Mouse (Mus musculus) heart, postnatal 0 days (tissue): ENCODE data around the gene Rpl23a. TPM values are rescaled to one million over a fixed set of nuclear protein-coding genes. Genes with fewer than 3 reads are reported as not detected.

ENCODE experiments used
- ATAC-seq: fragments of 200-750 bp; cut with Nextera tagmentation; 2 replicates; pipeline ENCODE4 v1.8.0; 2017; ENCODE audit warnings: low read depth, moderate number of reproducible peaks, moderate library complexity; ENCODE audit not compliant: insufficient read depth
- DNase-seq: peaks from one replicate; pipeline ENCODE4 v3.0.0-alpha.2; 2016; ENCODE audit warnings: low spot score
- H3K27ac ChIP-seq: fragments of 300-500 bp; sonication (generic); 2 replicates; pipeline ENCODE4 v1.5.1; 2014; ENCODE audit warnings: low read depth, mild to moderate bottlenecking
- H3K27me3 ChIP-seq: fragments of 300-500 bp; sonication (generic); 2 replicates; pipeline ENCODE4 v1.6.1; 2014; ENCODE audit warnings: low read length, mixed read lengths; ENCODE audit not compliant: control insufficient read depth, insufficient read depth
- H3K36me3 ChIP-seq: fragments of 300-500 bp; sonication (generic); replicated peaks from 2 replicates; pipeline ENCODE4 v1.6.1; 2014; ENCODE audit warnings: low read length, mixed read lengths; ENCODE audit not compliant: control insufficient read depth, insufficient read depth
- H3K4me1 ChIP-seq: fragments of 300-500 bp; sonication (generic); 2 replicates; pipeline ENCODE4 v1.6.1; 2014; ENCODE audit warnings: antibody characterized with exemption; ENCODE audit not compliant: control insufficient read depth, insufficient read depth
- H3K4me2 ChIP-seq: fragments of 300-500 bp; sonication (generic); 2 replicates; pipeline ENCODE4 v1.6.1; 2014; ENCODE audit warnings: low read depth, mild to moderate bottlenecking, low read length, moderate library complexity
- H3K4me3 ChIP-seq: fragments of 300-500 bp; sonication (generic); 2 replicates; pipeline ENCODE4 v1.5.1; 2014; ENCODE audit warnings: low read depth, low read length
- H3K9ac ChIP-seq: fragments of 300-500 bp; sonication (generic); replicated peaks from 2 replicates; pipeline ENCODE4 v1.6.1; 2014; ENCODE audit warnings: low read depth, low read length, mixed read lengths
- H3K9me3 ChIP-seq: fragments of 300-500 bp; sonication (generic); replicated peaks from 2 replicates; pipeline ENCODE4 v1.6.1; 2016; ENCODE audit warnings: low read length; ENCODE audit not compliant: control insufficient read depth
- CTCF ChIP-seq: IDR thresholded peaks from 2 replicates; pipeline ENCODE4 v1.5.1; 2016; ENCODE audit warnings: antibody characterized with exemption, control low read depth, low read depth
- EP300 ChIP-seq: IDR thresholded peaks from 2 replicates; pipeline ENCODE4 v1.6.1; 2016; ENCODE audit warnings: antibody characterized with exemption, low read depth
- WGBS: fragments of 180-500 bp; shearing (Covaris S2); extraction: QIAGEN DNeasy Blood & Tissue Kit; methylation state at CpG from one replicate; pipeline ENCODE4 v1.1.7; 2014; 5-methylcytosine and 5-hydroxymethylcytosine counted together
- polyA plus RNA-seq: library from polyadenylated mRNA; unstranded; fragments of >200 nt; fragmentation: Nextera tagmentation; extraction: Ambion mirVana; gene quantifications from 2 replicates; pipeline ENCODE4 v1.2.1, GENCODE M21; 2015
- total RNA-seq: library from RNA; depleted of rRNA; stranded (reverse); fragments of >200 nt; gene quantifications from 2 replicates; pipeline ENCODE4 v1.2.3, GENCODE M21; 2014; ENCODE audit warnings: low replicate concordance

The Rpl23a gene
- total and polyA plus RNA-seq, 2 experiments from 2014 or later, result 473 to 719 TPM

DNA sequence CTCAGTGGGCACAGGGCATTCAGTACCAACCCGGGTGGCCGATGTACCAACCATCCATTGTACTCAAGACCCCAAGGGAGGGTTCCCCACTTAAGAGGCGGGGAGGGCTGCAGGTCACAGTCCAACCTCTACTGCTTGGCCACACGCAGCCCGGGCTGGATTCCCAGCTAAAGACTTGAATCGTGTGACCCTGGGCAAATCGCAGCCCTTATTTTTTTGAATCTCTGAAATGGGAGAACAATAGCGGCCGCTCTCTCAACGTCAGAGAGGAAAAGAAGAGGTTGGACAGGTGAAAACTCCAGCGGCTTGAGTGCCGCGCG, 18.8 kb downstream of the Rpl23a start:
- 2% methylated on average over 14 of the region's 14 CpGs for WGBS
- TF ChIP-seq CTCF (no peak), EP300 (no peak)
- no peaks in the 10 kb centered on the region for H3K9me3 ChIP-seq
- peaks cover 18% of the 10 kb centered on the region for H3K36me3 ChIP-seq
- peak overlapping the region; percentile 91 for H3K9ac ChIP-seq
- DNase-seq (no peak), ATAC-seq (no peak)
- H3K4me1 ChIP-seq, result peaks cover 31% of the 10 kb centered on the region
- H3K4me2 ChIP-seq, result peak overlapping the region; percentile 95
- H3K27ac ChIP-seq, result peak overlapping the region; percentile 95
- peak overlapping the region; percentile 91 for H3K4me3 ChIP-seq
- H3K27me3 ChIP-seq, result no peaks in the 10 kb centered on the region

DNA sequence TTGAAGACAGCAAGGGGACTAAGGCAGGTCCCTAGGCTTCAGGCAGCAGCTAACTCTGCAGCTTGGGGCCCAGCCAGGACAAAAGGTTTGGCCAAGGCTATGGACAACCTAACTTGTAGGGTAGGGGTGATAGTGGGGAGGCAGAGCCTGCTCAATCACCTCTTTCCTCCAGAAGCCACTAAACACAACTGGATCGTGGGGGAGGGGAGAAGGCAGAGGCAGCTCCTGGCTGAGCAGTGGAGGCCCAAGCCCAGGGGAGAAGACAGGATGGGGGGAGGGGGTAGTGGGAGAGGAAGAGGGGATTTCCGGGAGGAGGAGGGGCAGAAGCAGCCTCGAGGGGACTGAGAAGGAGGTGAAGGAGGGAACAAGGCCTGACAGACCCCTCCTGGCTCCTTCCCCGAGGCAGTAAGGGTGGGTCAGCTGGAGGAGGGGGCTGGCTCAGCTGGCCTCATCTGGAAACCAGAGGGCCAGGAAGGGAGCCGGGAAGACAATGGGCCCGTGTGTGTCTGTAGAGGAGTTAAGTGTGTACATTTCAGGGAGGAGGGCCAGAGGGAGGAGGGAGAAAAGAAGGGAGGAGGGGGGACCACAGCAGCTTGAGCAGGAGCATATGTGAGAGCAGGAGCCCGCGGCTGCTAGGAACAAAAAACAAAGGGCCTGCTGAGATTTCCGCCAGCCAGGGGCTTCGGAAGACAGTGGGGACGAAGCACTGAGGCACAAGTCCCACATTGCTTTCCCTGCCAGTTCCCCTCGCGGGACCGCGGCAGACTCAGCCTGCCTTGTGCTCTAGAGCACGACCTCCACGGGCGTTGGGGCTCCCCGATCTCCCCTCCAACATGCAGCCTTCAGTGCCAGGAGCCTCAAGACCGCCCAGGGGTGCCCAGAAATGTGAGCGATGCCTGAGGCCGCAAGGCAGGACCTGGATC, 19.4 kb downstream of the Rpl23a start:
- Histone ChIP-seq H3K27ac (peak overlapping the region; percentile 95), H3K9ac (peak overlapping the region; percentile 91)

DNA sequence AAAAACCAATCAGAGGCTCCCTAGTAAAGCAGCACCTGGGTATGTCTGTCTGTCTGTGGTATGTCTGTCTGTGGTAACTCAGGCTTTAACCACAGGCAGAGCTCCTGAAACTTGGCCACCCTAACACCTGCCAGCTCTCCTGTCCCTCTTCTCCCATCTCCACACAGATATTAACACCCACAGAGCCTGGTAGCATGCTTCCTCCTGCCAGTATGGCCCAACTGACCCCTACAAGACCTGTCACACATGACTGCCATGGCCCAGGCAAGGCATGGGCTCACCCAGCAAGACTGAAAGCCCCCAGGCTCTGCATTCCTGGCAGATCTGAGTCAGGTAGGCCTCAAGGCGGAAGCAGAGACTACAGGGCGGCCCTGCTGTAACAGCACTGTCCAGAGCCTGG, 20.3 kb downstream of the Rpl23a start:
- peak overlapping the region; percentile 95 for H3K27ac ChIP-seq
- no peaks in the 10 kb centered on the region for H3K27me3 ChIP-seq
- no peak for ATAC-seq
- peaks cover 28% of the 10 kb centered on the region for H3K36me3 ChIP-seq
- DNase-seq, result no peak
- H3K4me3 ChIP-seq, result peak overlapping the region; percentile 91
- peak overlapping the region; percentile 95 for H3K4me2 ChIP-seq
- H3K4me1 ChIP-seq, result peaks cover 34% of the 10 kb centered on the region
- no peak for TF ChIP-seq CTCF
- TF ChIP-seq EP300, result no peak
- no peaks in the 10 kb centered on the region for H3K9me3 ChIP-seq
- WGBS, result 67% methylated on average over 2 of the region's 2 CpGs
- peak overlapping the region; percentile 91 for H3K9ac ChIP-seq

More for the DNA sequence above, 19.4 kb downstream of the Rpl23a start:
- Histone ChIP-seq H3K4me1 (peaks cover 34% of the 10 kb centered on the region), H3K27me3 (no peaks in the 10 kb centered on the region), H3K36me3 (peaks cover 20% of the 10 kb centered on the region), H3K4me3 (peak overlapping the region; percentile 91), H3K9me3 (no peaks in the 10 kb centered on the region), H3K4me2 (peak overlapping the region; percentile 95)
- WGBS, result under 1% methylated on average over 22 of the region's 22 CpGs
- DNase-seq (peak; percentile 81), ATAC-seq (peak; percentile 61)
- TF ChIP-seq CTCF (no peak), EP300 (peak; percentile 90)

DNA sequence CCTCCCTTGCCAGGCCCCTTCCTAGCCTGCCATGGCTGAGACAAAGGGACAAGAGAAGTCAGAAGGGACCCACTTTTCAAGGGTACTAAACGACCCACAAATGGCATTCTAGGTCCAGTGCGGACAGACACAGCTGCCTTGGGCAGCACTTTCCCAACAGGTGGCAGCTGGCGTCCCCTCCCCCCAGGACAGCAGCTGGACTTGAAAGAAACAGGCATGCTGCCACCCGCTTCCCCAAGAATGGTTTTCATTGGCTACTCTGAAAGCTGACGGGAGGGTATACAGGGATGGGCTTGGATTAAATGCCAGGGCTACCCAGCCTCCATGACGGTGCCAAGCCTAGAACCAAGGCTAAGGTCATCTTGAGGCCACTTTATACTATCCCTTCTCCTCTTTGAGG, 20.9 kb downstream of the Rpl23a start:
- DNase-seq (no peak), ATAC-seq (no peak)
- Histone ChIP-seq H3K27ac (peak overlapping the region; percentile 95; the same call in 1 of the 2 replicates), H3K9ac (no peak overlapping the region; the same call in 1 of the 2 replicates), H3K27me3 (no peaks in the 10 kb centered on the region), H3K4me1 (peaks cover 34% of the 10 kb centered on the region), H3K36me3 (peaks cover 34% of the 10 kb centered on the region), H3K4me2 (peak overlapping the region; percentile 95), H3K4me3 (no peak overlapping the region), H3K9me3 (no peaks in the 10 kb centered on the region)
- TF ChIP-seq CTCF, result no peak
- TF ChIP-seq EP300, result no peak
- 61% methylated on average over 6 of the region's 6 CpGs for WGBS

DNA sequence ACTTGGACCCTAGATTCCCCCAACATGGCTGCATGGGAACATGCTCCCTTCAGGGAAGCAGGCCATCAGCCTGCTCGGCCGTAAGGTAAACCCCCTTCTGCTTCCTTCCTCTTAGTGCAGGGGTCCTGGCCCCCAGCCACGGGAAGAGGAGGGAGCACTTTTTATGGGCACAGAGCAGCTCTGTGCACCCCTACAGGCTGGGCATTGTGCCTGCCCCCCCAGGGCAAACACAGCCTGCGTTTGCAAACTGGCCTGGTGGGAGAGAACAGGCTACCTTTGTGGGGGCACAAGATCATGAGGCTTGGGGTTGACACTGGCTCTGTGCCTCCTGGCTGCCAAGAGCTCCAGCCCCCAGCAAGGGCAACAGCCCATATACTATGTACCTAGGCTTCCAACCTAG, 21.4 kb downstream of the Rpl23a start:
- H3K9ac ChIP-seq, result no peak overlapping the region; the same call in 1 of the 2 replicates
- no peak overlapping the region for H3K27ac ChIP-seq

More for the DNA sequence above, 21.4 kb downstream of the Rpl23a start:
- DNase-seq, result no peak
- H3K27me3 ChIP-seq, result no peaks in the 10 kb centered on the region
- no peak for TF ChIP-seq EP300
- TF ChIP-seq CTCF, result no peak
- no peak overlapping the region for H3K4me3 ChIP-seq
- peaks cover 36% of the 10 kb centered on the region for H3K36me3 ChIP-seq
- 53% methylated on average over 4 of the region's 4 CpGs for WGBS
- H3K4me1 ChIP-seq, result peaks cover 34% of the 10 kb centered on the region
- H3K9me3 ChIP-seq, result no peaks in the 10 kb centered on the region
- H3K4me2 ChIP-seq, result no peak overlapping the region
- no peak for ATAC-seq
